Mouse (Mus musculus) yolk sac, embryonic 10.5 days (tissue): Measurements from ENCODE around the gene Wdr17.
"Not testable (repeated sequence)": the region's sequence is repeated elsewhere in the genome, so short reads cannot be mapped to it uniquely, and the experiment has no call there.

Experiments used
- DNase-seq: peaks from one replicate; pipeline ENCODE4 v3.0.0-alpha.2; 2017; ENCODE audit warnings: low spot score

The Wdr17 gene

GRCm38 (mm10) chr8:54791858-54792698 is 94.9 kb downstream of the Wdr17 start:
- DNase-seq, result no peak

GRCm38 (mm10) chr8:54780134-54780942 is 106.6 kb downstream of the Wdr17 start:
- DNase-seq, result peak; percentile 57

GRCm38 (mm10) chr8:54779317-54780133 is 107.5 kb downstream of the Wdr17 start:
- DNase-seq, result peak; percentile 22

GRCm38 (mm10) chr8:54777012-54777411 is 110.0 kb downstream of the Wdr17 start:
- DNase-seq, result no peak

GRCm38 (mm10) chr8:54776241-54776640 is 110.7 kb downstream of the Wdr17 start:
- no peak for DNase-seq

- no peak for DNase-seq
These were observed 129.3 kb downstream of the Wdr17 start for GRCm38 (mm10) chr8:54757646-54758045.

- DNase-seq, result no peak
These were observed 150.2 kb downstream of the Wdr17 start for GRCm38 (mm10) chr8:54736660-54737312.

- DNase-seq, result no peak
These were observed 162.3 kb downstream of the Wdr17 start for GRCm38 (mm10) chr8:54724668-54725035.

- peak; percentile 75 for DNase-seq
These were observed 162.9 kb downstream of the Wdr17 start for GRCm38 (mm10) chr8:54723976-54724667.

- DNase-seq, result no peak
These were observed 168.5 kb downstream of the Wdr17 start for GRCm38 (mm10) chr8:54718515-54718914.

GRCm38 (mm10) chr8:54705743-54706142 is 181.2 kb downstream of the Wdr17 start:
- no peak for DNase-seq

GRCm38 (mm10) chr8:54671806-54672205 is 215.2 kb downstream of the Wdr17 start:
- no peak for DNase-seq

GRCm38 (mm10) chr8:54667756-54668155 is 219.2 kb downstream of the Wdr17 start:
- DNase-seq, result no peak

- no peak for DNase-seq
These were observed 226.3 kb downstream of the Wdr17 start for GRCm38 (mm10) chr8:54660675-54661074.

- DNase-seq, result no peak
These were observed 227.3 kb downstream of the Wdr17 start for GRCm38 (mm10) chr8:54659703-54660102.

- no peak for DNase-seq
These were observed 248.3 kb downstream of the Wdr17 start for GRCm38 (mm10) chr8:54638634-54639033.

- DNase-seq, result not testable (repeated sequence)
These were observed 270.3 kb downstream of the Wdr17 start for GRCm38 (mm10) chr8:54616710-54617109.

- no peak for DNase-seq
These were observed 276.7 kb downstream of the Wdr17 start for GRCm38 (mm10) chr8:54610238-54610637.

GRCm38 (mm10) chr8:54609336-54609735 is 277.6 kb downstream of the Wdr17 start:
- no peak for DNase-seq

GRCm38 (mm10) chr8:54603440-54603839 is 283.5 kb downstream of the Wdr17 start:
- DNase-seq, result no peak

- DNase-seq, result peak; percentile 38
These were observed 286.2 kb downstream of the Wdr17 start, which contains the start of gene Spata4 for GRCm38 (mm10) chr8:54600671-54601251. Gene Spata4 (plus strand): TSS chr8:54600781.
